Mouse (Mus musculus) ovary, adult 10 weeks (tissue): ENCODE results near the gene Tnfrsf23. TPM values are rescaled to one million over a fixed set of nuclear protein-coding genes. Genes with fewer than 3 reads are reported as not detected.

Source experiments
- polyA plus RNA-seq: library from polyadenylated mRNA; stranded (reverse); fragments of 350-450 nt; fragmentation: Illumina TruSeq; extraction: RNeasy Lipid Tissue Mini Kit (QIAGEN cat#74804); gene quantifications from one replicate; pipeline ENCODE4 v1.2.3, GENCODE M21; 2014

Tnfrsf23 gene
- 2.8 TPM for polyA plus RNA-seq

GRCm38 (mm10) chr7:143685359-143686067 lies at the start of gene Tnfrsf23:
TSS of gene Tnfrsf23 (minus strand) at chr7:143685872.

GRCm38 (mm10) chr7:143649034-143649768 lies 36.5 kb downstream of the Tnfrsf23 start, which contains the start of gene Tnfrsf22:
TSS of gene Tnfrsf22 (minus strand) at chr7:143649661.

GRCm38 (mm10) chr7:143628540-143628939 lies 57.1 kb downstream of the Tnfrsf23 start, which contains the start of gene Tnfrsf26:
TSS of gene Tnfrsf26 (minus strand) at chr7:143628722.

Other genes starting within 250 kb of the Tnfrsf23 start
- gene Cdkn1c, start 224.8 kb downstream of the Tnfrsf23 start, polyA plus RNA-seq, result 33.8 TPM
- not detected for gene Slc22a18, start 212.1 kb downstream of the Tnfrsf23 start, polyA plus RNA-seq
- gene Phlda2, start 182.7 kb downstream of the Tnfrsf23 start, polyA plus RNA-seq, result not detected
- gene Nap1l4, start 136.8 kb downstream of the Tnfrsf23 start, polyA plus RNA-seq, result 135 TPM
- 17.6 TPM for gene Cars, start 85.8 kb downstream of the Tnfrsf23 start, polyA plus RNA-seq
- gene Tnfrsf26, start 57.1 kb downstream of the Tnfrsf23 start, polyA plus RNA-seq, result 0.88 TPM
- 8.1 TPM for gene Tnfrsf22, start 36.2 kb downstream of the Tnfrsf23 start, polyA plus RNA-seq
- 4.2 TPM for gene Osbpl5, start 71.1 kb upstream of the Tnfrsf23 start, polyA plus RNA-seq
- not detected for gene Mrgprg, start 81.1 kb upstream of the Tnfrsf23 start, polyA plus RNA-seq
- gene Mrgpre, start 98.6 kb upstream of the Tnfrsf23 start, polyA plus RNA-seq, result 0.26 TPM
- 3.2 TPM for gene Nadsyn1, start 137.0 kb upstream of the Tnfrsf23 start, polyA plus RNA-seq
- 7.1 TPM for gene Dhcr7, start 137.3 kb upstream of the Tnfrsf23 start, polyA plus RNA-seq
- gene Gm498, start 181.0 kb upstream of the Tnfrsf23 start, polyA plus RNA-seq, result not detected